Mouse (Mus musculus) forebrain, embryonic 13.5 days (tissue): ENCODE data around the gene Dock9. TPM values are rescaled to one million over a fixed set of nuclear protein-coding genes. Genes with fewer than 3 reads are reported as not detected.

Source experiments
- ATAC-seq: fragments of 200-750 bp; cut with Nextera tagmentation; 2 replicates; pipeline ENCODE4 v1.8.0; 2017
- H3K27ac ChIP-seq: fragments of 300-500 bp; sonication (generic); 2 replicates; pipeline ENCODE4 v1.5.1; 2015; ENCODE audit warnings: inconsistent platforms, mild to moderate bottlenecking, moderate library complexity
- H3K27me3 ChIP-seq: fragments of 300-500 bp; sonication (generic); 2 replicates; pipeline ENCODE4 v1.6.1; 2015; ENCODE audit warnings: mild to moderate bottlenecking, inconsistent platforms
- H3K36me3 ChIP-seq: fragments of 300-500 bp; sonication (generic); 2 replicates; pipeline ENCODE4 v1.6.1; 2015; ENCODE audit warnings: mild to moderate bottlenecking, inconsistent platforms; ENCODE audit not compliant: poor library complexity, severe bottlenecking
- H3K4me1 ChIP-seq: fragments of 300-500 bp; sonication (generic); 2 replicates; pipeline ENCODE4 v1.6.1; 2015; ENCODE audit warnings: inconsistent platforms
- H3K4me2 ChIP-seq: fragments of 300-500 bp; sonication (generic); 2 replicates; pipeline ENCODE4 v1.6.1; 2015; ENCODE audit warnings: inconsistent platforms, mild to moderate bottlenecking, moderate library complexity
- H3K4me3 ChIP-seq: fragments of 300-500 bp; sonication (generic); 2 replicates; pipeline ENCODE4 v1.5.1; 2015; ENCODE audit warnings: mild to moderate bottlenecking, inconsistent platforms
- H3K9ac ChIP-seq: fragments of 300-500 bp; sonication (generic); 2 replicates; pipeline ENCODE4 v1.6.1; 2015; ENCODE audit warnings: mild to moderate bottlenecking, inconsistent platforms
- H3K9me3 ChIP-seq: fragments of 300-500 bp; sonication (generic); replicated peaks from 2 replicates; pipeline ENCODE4 v1.6.1; 2016; ENCODE audit warnings: inconsistent platforms
- WGBS: fragments of 180-500 bp; shearing (Covaris S2); methylation state at CpG from one replicate; pipeline ENCODE4 v1.1.7; 2015; 5-methylcytosine and 5-hydroxymethylcytosine counted together
- polyA plus RNA-seq: library from polyadenylated mRNA; unstranded; fragments of >200 nt; fragmentation: Nextera tagmentation; extraction: Ambion mirVana; gene quantifications from 2 replicates; pipeline ENCODE4 v1.2.1, GENCODE M21; 2015

Gene Dock9
- 4.2 and 5.2 TPM in 2 replicates for polyA plus RNA-seq

GRCm38 (mm10) chr14:121797457-121798410 lies at the start of gene Dock9:
Gene Dock9 (minus strand): TSS chr14:121797837.
- H3K36me3 ChIP-seq: no peaks in the 10 kb centered on the region
- ATAC-seq: peak; percentile 86
- peaks cover 23% of the 10 kb centered on the region for H3K27me3 ChIP-seq
- H3K4me3 ChIP-seq: peak within 1 kb of the TSS; percentile 72
- no peaks in the 10 kb centered on the region for H3K9me3 ChIP-seq
- peak within 1 kb of the TSS; percentile 65 for H3K27ac ChIP-seq
- H3K4me2 ChIP-seq: peak within 1 kb of the TSS; percentile 94
- WGBS: under 1% methylated on average over 106 of the region's 106 CpGs
- H3K4me1 ChIP-seq: 0 out of 2 replicates have a peak, but pooled peaks cover 10% of the 10 kb centered on the region
- H3K9ac ChIP-seq: peak within 1 kb of the TSS; percentile 68

GRCm38 (mm10) chr14:121844486-121844885 lies 46.8 kb upstream of the Dock9 start:
- 56% methylated on average over 8 of the region's 8 CpGs for WGBS
- no peak for ATAC-seq

GRCm38 (mm10) chr14:121840217-121840616 lies 42.6 kb upstream of the Dock9 start:
- H3K36me3 ChIP-seq: no peaks in the 10 kb centered on the region
- ATAC-seq: no peak
- no peak overlapping the region for H3K9ac ChIP-seq
- no peaks in the 10 kb centered on the region for H3K4me1 ChIP-seq
- no peak overlapping the region for H3K4me2 ChIP-seq
- H3K27ac ChIP-seq: no peak overlapping the region
- peaks cover 13% of the 10 kb centered on the region for H3K9me3 ChIP-seq
- WGBS: 91% methylated on average over 8 of the region's 8 CpGs
- H3K27me3 ChIP-seq: no peaks in the 10 kb centered on the region
- no peak overlapping the region for H3K4me3 ChIP-seq

More at GRCm38 (mm10) chr14:121844486-121844885, 46.8 kb upstream of the Dock9 start:
- no peaks in the 10 kb centered on the region for H3K36me3 ChIP-seq
- H3K27ac ChIP-seq: no peak overlapping the region
- no peak overlapping the region for H3K4me2 ChIP-seq
- H3K27me3 ChIP-seq: no peaks in the 10 kb centered on the region
- no peak overlapping the region for H3K9ac ChIP-seq
- no peaks in the 10 kb centered on the region for H3K4me1 ChIP-seq
- H3K9me3 ChIP-seq: no peaks in the 10 kb centered on the region
- H3K4me3 ChIP-seq: no peak overlapping the region

GRCm38 (mm10) chr14:121838161-121838560 lies 40.5 kb upstream of the Dock9 start:
- no peaks in the 10 kb centered on the region for H3K4me1 ChIP-seq
- H3K4me2 ChIP-seq: no peak overlapping the region
- H3K36me3 ChIP-seq: no peaks in the 10 kb centered on the region
- no peak overlapping the region for H3K27ac ChIP-seq
- no peak overlapping the region for H3K9ac ChIP-seq
- no peak for ATAC-seq
- whole genome bisulfite sequencing: 92% methylated on average over 4 of the region's 4 CpGs
- no peak overlapping the region for H3K4me3 ChIP-seq
- no peaks in the 10 kb centered on the region for H3K27me3 ChIP-seq
- peaks cover 13% of the 10 kb centered on the region for H3K9me3 ChIP-seq

- H3K4me2 ChIP-seq: no peak overlapping the region
- no peak for ATAC-seq
- no peak overlapping the region for H3K9ac ChIP-seq
- no peaks in the 10 kb centered on the region for H3K36me3 ChIP-seq
- no peaks in the 10 kb centered on the region for H3K27me3 ChIP-seq
- H3K4me1 ChIP-seq: no peaks in the 10 kb centered on the region
- H3K4me3 ChIP-seq: no peak overlapping the region
- WGBS: 96% methylated on average over 2 of the region's 2 CpGs
- H3K9me3 ChIP-seq: 0 out of 2 replicates have a peak, but pooled peaks cover 1% of the 10 kb centered on the region
- no peak overlapping the region for H3K27ac ChIP-seq
Observed at GRCm38 (mm10) chr14:121833001-121833520, 35.4 kb upstream of the Dock9 start.

- H3K4me2 ChIP-seq: no peak overlapping the region
- ATAC-seq: no peak
- no peak overlapping the region for H3K4me3 ChIP-seq
- WGBS: 89% methylated on average over 4 of the region's 4 CpGs
- H3K9ac ChIP-seq: no peak overlapping the region
- H3K4me1 ChIP-seq: no peaks in the 10 kb centered on the region
- H3K27me3 ChIP-seq: no peaks in the 10 kb centered on the region
- H3K9me3 ChIP-seq: no peaks in the 10 kb centered on the region
- no peaks in the 10 kb centered on the region for H3K36me3 ChIP-seq
- H3K27ac ChIP-seq: no peak overlapping the region
Observed at GRCm38 (mm10) chr14:121829816-121830442, 32.3 kb upstream of the Dock9 start.

GRCm38 (mm10) chr14:121827091-121827490 lies 29.5 kb upstream of the Dock9 start:
- ATAC-seq: no peak
- 86% methylated on average over 7 of the region's 7 CpGs for WGBS

GRCm38 (mm10) chr14:121825521-121826445 lies 28.1 kb upstream of the Dock9 start:
- no peak overlapping the region for H3K4me3 ChIP-seq
- H3K9me3 ChIP-seq: no peaks in the 10 kb centered on the region
- WGBS: 77% methylated on average over 10 of the region's 10 CpGs
- H3K4me1 ChIP-seq: no peaks in the 10 kb centered on the region
- no peak overlapping the region for H3K9ac ChIP-seq
- H3K36me3 ChIP-seq: no peaks in the 10 kb centered on the region
- no peak for ATAC-seq
- no peaks in the 10 kb centered on the region for H3K27me3 ChIP-seq
- no peak overlapping the region for H3K27ac ChIP-seq
- no peak overlapping the region for H3K4me2 ChIP-seq

More at GRCm38 (mm10) chr14:121827091-121827490, 29.5 kb upstream of the Dock9 start:
- Histone ChIP-seq H3K4me2 (no peak overlapping the region), H3K4me1 (no peaks in the 10 kb centered on the region), H3K27me3 (no peaks in the 10 kb centered on the region), H3K9me3 (no peaks in the 10 kb centered on the region), H3K36me3 (no peaks in the 10 kb centered on the region), H3K4me3 (no peak overlapping the region), H3K9ac (no peak overlapping the region), H3K27ac (no peak overlapping the region)

GRCm38 (mm10) chr14:121824322-121825103 lies 26.9 kb upstream of the Dock9 start:
- ATAC-seq: no peak
- 68% methylated on average over 11 of the region's 11 CpGs for WGBS
- H3K4me1 ChIP-seq: no peaks in the 10 kb centered on the region
- H3K27me3 ChIP-seq: no peaks in the 10 kb centered on the region
- no peak overlapping the region for H3K4me3 ChIP-seq
- H3K9me3 ChIP-seq: no peaks in the 10 kb centered on the region
- H3K9ac ChIP-seq: no peak overlapping the region
- no peaks in the 10 kb centered on the region for H3K36me3 ChIP-seq
- no peak overlapping the region for H3K27ac ChIP-seq
- no peak overlapping the region for H3K4me2 ChIP-seq

- Histone ChIP-seq H3K27ac (no peak overlapping the region), H3K4me2 (no peak overlapping the region), H3K36me3 (no peaks in the 10 kb centered on the region), H3K9me3 (no peaks in the 10 kb centered on the region), H3K27me3 (no peaks in the 10 kb centered on the region), H3K4me3 (no peak overlapping the region), H3K4me1 (no peaks in the 10 kb centered on the region), H3K9ac (no peak overlapping the region)
- WGBS: 79% methylated on average over 3 of the region's 3 CpGs
- no peak for ATAC-seq
Observed at GRCm38 (mm10) chr14:121822997-121823396, 25.4 kb upstream of the Dock9 start.

- no peaks in the 10 kb centered on the region for H3K36me3 ChIP-seq
- H3K4me2 ChIP-seq: no peak overlapping the region
- no peak overlapping the region for H3K4me3 ChIP-seq
- 86% methylated on average over 8 of the region's 8 CpGs for WGBS
- H3K27me3 ChIP-seq: no peaks in the 10 kb centered on the region
- H3K4me1 ChIP-seq: no peaks in the 10 kb centered on the region
- H3K9ac ChIP-seq: no peak overlapping the region
- no peak overlapping the region for H3K27ac ChIP-seq
- ATAC-seq: no peak
- no peaks in the 10 kb centered on the region for H3K9me3 ChIP-seq
Observed at GRCm38 (mm10) chr14:121822506-121822905, 24.9 kb upstream of the Dock9 start.
